Mouse (Mus musculus) liver, adult 2 months (tissue): ENCODE measurements around the gene Card10. TPM values are rescaled to one million over a fixed set of nuclear protein-coding genes. Genes with fewer than 3 reads are reported as not detected.

Source experiments
- DNase-seq: peaks from one replicate; pipeline ENCODE4 v3.0.0-alpha.2; 2011; ENCODE audit warnings: low read depth, low spot score; ENCODE audit errors: extremely low read depth
- H3K27ac ChIP-seq: fragments of 200-500 bp; replicated peaks from 2 replicates; pipeline ENCODE4 v1.5.1; 2012; ENCODE audit warnings: low read depth, mild to moderate bottlenecking, control low read depth, inconsistent platforms, low read length; ENCODE audit not compliant: insufficient read depth
- H3K27me3 ChIP-seq: fragments of 200-500 bp; 2 replicates; pipeline ENCODE4 v1.6.1; 2012; ENCODE audit warnings: mild to moderate bottlenecking, moderate library complexity, low read length, inconsistent platforms; ENCODE audit not compliant: control insufficient read depth, insufficient read depth
- H3K36me3 ChIP-seq: fragments of 200-500 bp; 2 replicates; pipeline ENCODE4 v1.6.1; 2012; ENCODE audit warnings: low read length, inconsistent platforms; ENCODE audit not compliant: control insufficient read depth, insufficient read depth
- H3K4me1 ChIP-seq: fragments of 200-500 bp; 2 replicates; pipeline ENCODE4 v1.6.1; 2011; ENCODE audit warnings: low read length; ENCODE audit not compliant: control insufficient read depth, insufficient read depth
- H3K4me3 ChIP-seq: fragments of 200-500 bp; 2 replicates; pipeline ENCODE4 v1.5.1; 2011; ENCODE audit warnings: low read depth, mild to moderate bottlenecking, control low read depth, low read length, moderate library complexity; ENCODE audit not compliant: insufficient read depth
- H3K79me2 ChIP-seq: fragments of 200-500 bp; 2 replicates; pipeline ENCODE4 v1.6.1; 2012; ENCODE audit warnings: inconsistent platforms, mild to moderate bottlenecking, low read length, moderate library complexity; ENCODE audit not compliant: control insufficient read depth, insufficient read depth
- H3K9ac ChIP-seq: fragments of 200-500 bp; 2 replicates; pipeline ENCODE4 v1.6.1; 2012; ENCODE audit warnings: low read depth, mild to moderate bottlenecking, control low read depth, inconsistent platforms, low read length
- CTCF ChIP-seq: fragments of 200-500 bp; IDR thresholded peaks from 2 replicates; pipeline ENCODE4 v1.5.1; 2011; ENCODE audit warnings: low read depth, low read length, control low read depth
- POLR2A ChIP-seq: fragments of 200-500 bp; IDR thresholded peaks from 2 replicates; pipeline ENCODE4 v1.6.1; 2011; ENCODE audit warnings: low read length, control low read depth; ENCODE audit not compliant: insufficient read depth; ENCODE audit errors: extremely low read depth
- WGBS: fragments of 180-500 bp; shearing (Covaris S2); methylation state at CpG from one replicate; pipeline ENCODE4 v1.1.7; 2018; 5-methylcytosine and 5-hydroxymethylcytosine counted together
- polyA plus RNA-seq: library from polyadenylated mRNA; depleted of rRNA; stranded (reverse); fragments of >200 nt; gene quantifications from 2 replicates; pipeline ENCODE4 v1.2.3, GENCODE M21; 2012
- total RNA-seq: library from RNA; depleted of rRNA; stranded (reverse); fragments of >200 nt; gene quantifications from 2 replicates; pipeline ENCODE4 v1.2.3, GENCODE M21; 2014

Card10 gene
- total and polyA plus RNA-seq, 2 experiments, result 2.7 to 18.7 TPM

GRCm38 (mm10) chr15:78801971-78802741 lies 686 bp downstream of the Card10 start:
- H3K79me2 ChIP-seq, result peaks cover 3% of the 10 kb centered on the region; the same call in 1 of the 2 replicates
- 2% methylated on average over 66 of the region's 67 CpGs for WGBS
- peaks cover 16% of the 10 kb centered on the region for H3K4me1 ChIP-seq
- peak; percentile 28 for DNase-seq
- H3K9ac ChIP-seq, result peak overlapping the region; percentile 92
- H3K27me3 ChIP-seq, result no peaks in the 10 kb centered on the region
- H3K36me3 ChIP-seq, result no peaks in the 10 kb centered on the region
- no peak for TF ChIP-seq POLR2A
- TF ChIP-seq CTCF, result 0 out of 2 replicates have a peak, but pooled peaks have one; percentile 6
- H3K27ac ChIP-seq, result peak overlapping the region; percentile 60
- H3K4me3 ChIP-seq, result peak overlapping the region; percentile 83

- Histone ChIP-seq H3K9ac (peak overlapping the region; percentile 92), H3K27me3 (no peaks in the 10 kb centered on the region)
- WGBS, result 37% methylated on average over 9 of the region's 9 CpGs
Observed at GRCm38 (mm10) chr15:78801571-78801970, 1.3 kb downstream of the Card10 start.

GRCm38 (mm10) chr15:78799029-78799428 lies 3.8 kb downstream of the Card10 start:
- H3K79me2 ChIP-seq, result peaks cover 7% of the 10 kb centered on the region; the same call in 1 of the 2 replicates
- H3K9ac ChIP-seq, result no peak overlapping the region
- H3K27ac ChIP-seq, result no peak overlapping the region
- no peak overlapping the region for H3K4me3 ChIP-seq
- TF ChIP-seq CTCF, result no peak
- TF ChIP-seq POLR2A, result no peak
- no peaks in the 10 kb centered on the region for H3K36me3 ChIP-seq
- no peak for DNase-seq
- H3K27me3 ChIP-seq, result no peaks in the 10 kb centered on the region
- peaks cover 14% of the 10 kb centered on the region; the same call in 1 of the 2 replicates for H3K4me1 ChIP-seq
- 87% methylated on average over 21 of the region's 21 CpGs for WGBS

More at GRCm38 (mm10) chr15:78801571-78801970, 1.3 kb downstream of the Card10 start:
- H3K4me3 ChIP-seq, result peak overlapping the region; percentile 83
- peaks cover 16% of the 10 kb centered on the region for H3K4me1 ChIP-seq
- H3K27ac ChIP-seq, result no peak overlapping the region
- H3K36me3 ChIP-seq, result no peaks in the 10 kb centered on the region
- no peak for TF ChIP-seq CTCF
- TF ChIP-seq POLR2A, result no peak
- peaks cover 3% of the 10 kb centered on the region; the same call in 1 of the 2 replicates for H3K79me2 ChIP-seq
- peak; percentile 17 for DNase-seq

- Histone ChIP-seq H3K27ac (no peak overlapping the region), H3K27me3 (no peaks in the 10 kb centered on the region), H3K4me1 (peaks cover 5% of the 10 kb centered on the region; the same call in 1 of the 2 replicates), H3K36me3 (peaks cover 2% of the 10 kb centered on the region; the same call in 1 of the 2 replicates), H3K79me2 (peaks cover 7% of the 10 kb centered on the region; the same call in 1 of the 2 replicates), H3K9ac (no peak overlapping the region), H3K4me3 (no peak overlapping the region)
- TF ChIP-seq POLR2A, result no peak
- no peak for TF ChIP-seq CTCF
- DNase-seq, result no peak
- WGBS, result 92% methylated on average over 8 of the region's 8 CpGs
Observed at GRCm38 (mm10) chr15:78797060-78797329, 5.8 kb downstream of the Card10 start.

GRCm38 (mm10) chr15:78796196-78797059 lies 6.4 kb downstream of the Card10 start:
- Histone ChIP-seq H3K4me1 (peaks cover 2% of the 10 kb centered on the region; the same call in 1 of the 2 replicates), H3K9ac (0 out of 2 replicates have a peak overlapping the region, but pooled peaks have one; percentile 21), H3K27me3 (no peaks in the 10 kb centered on the region), H3K4me3 (no peak overlapping the region), H3K36me3 (peaks cover 2% of the 10 kb centered on the region; the same call in 1 of the 2 replicates), H3K27ac (0 out of 2 replicates have a peak overlapping the region, but pooled peaks have one; percentile 17), H3K79me2 (peaks cover 7% of the 10 kb centered on the region; the same call in 1 of the 2 replicates)
- peak; percentile 61 for DNase-seq
- WGBS, result 55% methylated on average over 25 of the region's 25 CpGs
- no peak for TF ChIP-seq CTCF
- TF ChIP-seq POLR2A, result no peak
